Mouse (Mus musculus): ENCODE measurements at regions not wholly inside any gene's neighbourhood (a gene's known extent, or its start where the extent isn't known, plus 50 kb on each side); places are given as distances from the start of the nearest gene placed in this dataset.

- WGBS: 82% methylated on average over 6 of the region's 6 CpGs
- Histone ChIP-seq H3K9ac (ENCODE audit: low read length) (no peak overlapping the region), H3K27ac (ENCODE audit: low read depth, low read length) (no peak overlapping the region), H3K4me1 (replicated peaks; ENCODE audit: control insufficient read depth, insufficient read depth, low read length) (peaks cover 6% of the 10 kb centered on the region; the same call in 1 of the 2 replicates), H3K27me3 (ENCODE audit: control insufficient read depth, insufficient read depth, low read length) (no peaks in the 10 kb centered on the region), H3K36me3 (ENCODE audit: control insufficient read depth, insufficient read depth, low read length) (no peaks in the 10 kb centered on the region), H3K4me2 (ENCODE audit: low read depth, low read length, severe bottlenecking) (no peak overlapping the region), H3K9me3 (ENCODE audit: control insufficient read depth, low read length) (no peaks in the 10 kb centered on the region), H3K4me3 (ENCODE audit: low read depth, low read length) (no peak overlapping the region)
- ATAC-seq (replicated peaks; ENCODE audit: low FRiP score) (no peak), DNase-seq (ENCODE audit: low spot score) (no peak)
These were observed 99.1 kb upstream of the Sulf2 start for GRCm38 (mm10) chr2:166254581-166254980.

- ATAC-seq (replicated peaks; ENCODE audit: low FRiP score) (no peak), DNase-seq (ENCODE audit: low spot score) (no peak)
- WGBS: 87% methylated on average over 3 of the region's 3 CpGs
- Histone ChIP-seq H3K9ac (ENCODE audit: low read length) (no peak overlapping the region), H3K9me3 (ENCODE audit: control insufficient read depth, low read length) (no peaks in the 10 kb centered on the region), H3K27ac (ENCODE audit: low read depth, low read length) (no peak overlapping the region), H3K36me3 (ENCODE audit: control insufficient read depth, insufficient read depth, low read length) (no peaks in the 10 kb centered on the region), H3K4me3 (ENCODE audit: low read depth, low read length) (no peak overlapping the region), H3K27me3 (ENCODE audit: control insufficient read depth, insufficient read depth, low read length) (no peaks in the 10 kb centered on the region), H3K4me2 (ENCODE audit: low read depth, low read length, severe bottlenecking) (no peak overlapping the region), H3K4me1 (replicated peaks; ENCODE audit: control insufficient read depth, insufficient read depth, low read length) (no peaks in the 10 kb centered on the region)
These were observed 96.6 kb upstream of the Sulf2 start for GRCm38 (mm10) chr2:166252107-166252506.

GRCm38 (mm10) chr2:166251421-166251820 is 96.0 kb upstream of the Sulf2 start:
- H3K4me2 ChIP-seq (ENCODE audit: low read depth, low read length, severe bottlenecking): no peak overlapping the region
- no peaks in the 10 kb centered on the region for H3K4me1 ChIP-seq (replicated peaks; ENCODE audit: control insufficient read depth, insufficient read depth, low read length)
- no peak overlapping the region for H3K9ac ChIP-seq (ENCODE audit: low read length)
- no peaks in the 10 kb centered on the region for H3K9me3 ChIP-seq (ENCODE audit: control insufficient read depth, low read length)
- DNase-seq (ENCODE audit: low spot score) (no peak), ATAC-seq (replicated peaks; ENCODE audit: low FRiP score) (no peak)
- H3K4me3 ChIP-seq (ENCODE audit: low read depth, low read length): no peak overlapping the region
- 75% methylated on average over 5 of the region's 5 CpGs for WGBS
- no peaks in the 10 kb centered on the region for H3K27me3 ChIP-seq (ENCODE audit: control insufficient read depth, insufficient read depth, low read length)
- no peak overlapping the region for H3K27ac ChIP-seq (ENCODE audit: low read depth, low read length)
- H3K36me3 ChIP-seq (ENCODE audit: control insufficient read depth, insufficient read depth, low read length): no peaks in the 10 kb centered on the region

GRCm38 (mm10) chr2:166250571-166250970 is 95.1 kb upstream of the Sulf2 start:
- no peaks in the 10 kb centered on the region for H3K27me3 ChIP-seq (ENCODE audit: control insufficient read depth, insufficient read depth, low read length)
- no peaks in the 10 kb centered on the region for H3K4me1 ChIP-seq (replicated peaks; ENCODE audit: control insufficient read depth, insufficient read depth, low read length)
- no peaks in the 10 kb centered on the region for H3K36me3 ChIP-seq (ENCODE audit: control insufficient read depth, insufficient read depth, low read length)
- 90% methylated on average over 10 of the region's 10 CpGs for WGBS
- no peak overlapping the region for H3K4me3 ChIP-seq (ENCODE audit: low read depth, low read length)
- H3K9ac ChIP-seq (ENCODE audit: low read length): no peak overlapping the region
- no peak overlapping the region for H3K4me2 ChIP-seq (ENCODE audit: low read depth, low read length, severe bottlenecking)
- H3K27ac ChIP-seq (ENCODE audit: low read depth, low read length): no peak overlapping the region
- ATAC-seq (replicated peaks; ENCODE audit: low FRiP score) (no peak), DNase-seq (ENCODE audit: low spot score) (no peak)
- no peaks in the 10 kb centered on the region for H3K9me3 ChIP-seq (ENCODE audit: control insufficient read depth, low read length)

- Histone ChIP-seq H3K36me3 (ENCODE audit: control insufficient read depth, insufficient read depth, low read length) (no peaks in the 10 kb centered on the region), H3K4me2 (ENCODE audit: low read depth, low read length, severe bottlenecking) (no peak overlapping the region), H3K4me1 (replicated peaks; ENCODE audit: control insufficient read depth, insufficient read depth, low read length) (no peaks in the 10 kb centered on the region), H3K9me3 (ENCODE audit: control insufficient read depth, low read length) (no peaks in the 10 kb centered on the region), H3K27ac (ENCODE audit: low read depth, low read length) (no peak overlapping the region), H3K9ac (ENCODE audit: low read length) (no peak overlapping the region), H3K4me3 (ENCODE audit: low read depth, low read length) (no peak overlapping the region), H3K27me3 (ENCODE audit: control insufficient read depth, insufficient read depth, low read length) (no peaks in the 10 kb centered on the region)
- ATAC-seq (replicated peaks; ENCODE audit: low FRiP score): no peak
- 55% methylated on average over 7 of the region's 7 CpGs for WGBS
- no peak for DNase-seq (ENCODE audit: low spot score)
These were observed 94.0 kb upstream of the Sulf2 start for GRCm38 (mm10) chr2:166249338-166249950.

GRCm38 (mm10) chr2:166246401-166247189 is 91.1 kb upstream of the Sulf2 start:
- H3K9ac ChIP-seq (ENCODE audit: low read length): no peak overlapping the region
- WGBS: 78% methylated on average over 17 of the region's 17 CpGs
- H3K4me2 ChIP-seq (ENCODE audit: low read depth, low read length, severe bottlenecking): no peak overlapping the region
- no peaks in the 10 kb centered on the region for H3K36me3 ChIP-seq (ENCODE audit: control insufficient read depth, insufficient read depth, low read length)
- H3K4me1 ChIP-seq (replicated peaks; ENCODE audit: control insufficient read depth, insufficient read depth, low read length): no peaks in the 10 kb centered on the region
- DNase-seq (ENCODE audit: low spot score): no peak
- no peak overlapping the region for H3K27ac ChIP-seq (ENCODE audit: low read depth, low read length)
- H3K4me3 ChIP-seq (ENCODE audit: low read depth, low read length): no peak overlapping the region
- H3K27me3 ChIP-seq (ENCODE audit: control insufficient read depth, insufficient read depth, low read length): no peaks in the 10 kb centered on the region
- no peaks in the 10 kb centered on the region for H3K9me3 ChIP-seq (ENCODE audit: control insufficient read depth, low read length)
- ATAC-seq (replicated peaks; ENCODE audit: low FRiP score): no peak

GRCm38 (mm10) chr2:166245219-166245618 is 89.8 kb upstream of the Sulf2 start:
- ATAC-seq (replicated peaks; ENCODE audit: low FRiP score) (no peak), DNase-seq (ENCODE audit: low spot score) (no peak)
- Histone ChIP-seq H3K9ac (ENCODE audit: low read length) (no peak overlapping the region), H3K4me1 (replicated peaks; ENCODE audit: control insufficient read depth, insufficient read depth, low read length) (no peaks in the 10 kb centered on the region), H3K9me3 (ENCODE audit: control insufficient read depth, low read length) (no peaks in the 10 kb centered on the region; the same call in 1 of the 2 replicates), H3K4me3 (ENCODE audit: low read depth, low read length) (no peak overlapping the region), H3K27me3 (ENCODE audit: control insufficient read depth, insufficient read depth, low read length) (no peaks in the 10 kb centered on the region), H3K36me3 (ENCODE audit: control insufficient read depth, insufficient read depth, low read length) (no peaks in the 10 kb centered on the region), H3K27ac (ENCODE audit: low read depth, low read length) (no peak overlapping the region), H3K4me2 (ENCODE audit: low read depth, low read length, severe bottlenecking) (no peak overlapping the region)
- WGBS: 63% methylated on average over 8 of the region's 8 CpGs

GRCm38 (mm10) chr2:166242786-166243521 is 87.5 kb upstream of the Sulf2 start:
- no peak overlapping the region for H3K27ac ChIP-seq (ENCODE audit: low read depth, low read length)

More at GRCm38 (mm10) chr2:166242786-166243521, 87.5 kb upstream of the Sulf2 start:
- Histone ChIP-seq H3K4me1 (replicated peaks; ENCODE audit: control insufficient read depth, insufficient read depth, low read length) (no peaks in the 10 kb centered on the region), H3K36me3 (ENCODE audit: control insufficient read depth, insufficient read depth, low read length) (no peaks in the 10 kb centered on the region), H3K4me2 (ENCODE audit: low read depth, low read length, severe bottlenecking) (no peak overlapping the region), H3K27me3 (ENCODE audit: control insufficient read depth, insufficient read depth, low read length) (no peaks in the 10 kb centered on the region), H3K4me3 (ENCODE audit: low read depth, low read length) (no peak overlapping the region), H3K9me3 (ENCODE audit: control insufficient read depth, low read length) (no peaks in the 10 kb centered on the region; the same call in 1 of the 2 replicates), H3K9ac (ENCODE audit: low read length) (no peak overlapping the region)
- ATAC-seq (replicated peaks; ENCODE audit: low FRiP score) (no peak), DNase-seq (ENCODE audit: low spot score) (no peak)
- 83% methylated on average over 14 of the region's 14 CpGs for WGBS
